Mouse (Mus musculus) myocyte (in vitro differentiated cells): ENCODE results near the gene Med24.
A peak's percentile ranks its signal among the peaks of the same experiment; 100 is the strongest.

Source experiments
- CEBPB ChIP-seq: IDR thresholded peaks from 2 replicates; pipeline ENCODE4 v1.6.1; 2011; ENCODE audit warnings: mild to moderate bottlenecking, moderate library complexity; ENCODE audit not compliant: poor library complexity, insufficient read depth, severe bottlenecking
- E2F4 ChIP-seq: IDR thresholded peaks from one replicate; pipeline ENCODE4 v1.6.1; 2011; ENCODE audit warnings: mild to moderate bottlenecking, control low read depth, moderate library complexity; ENCODE audit not compliant: insufficient read depth
- MAX ChIP-seq: IDR thresholded peaks from one replicate; pipeline ENCODE4 v1.6.1; 2011; ENCODE audit warnings: low read depth, mild to moderate bottlenecking, control low read depth
- MYOD1 ChIP-seq, 3 experiments: IDR thresholded peaks; one replicate each; pipeline ENCODE4 v1.6.1; 2011; ENCODE audit warnings: control low read depth in 2 of 3, low read depth in 2 of 3, mild to moderate bottlenecking in 2 of 3, moderate library complexity in 1 of 3; ENCODE audit not compliant: insufficient read length in 2 of 3, control insufficient read depth in 1 of 3
- MYOG ChIP-seq, 3 experiments: IDR thresholded peaks; one replicate each; pipeline ENCODE4 v1.6.1; 2011; ENCODE audit warnings: control low read depth in 2 of 3, low read depth in 2 of 3, mild to moderate bottlenecking in 2 of 3; ENCODE audit not compliant: insufficient read length in 2 of 3, control insufficient read depth in 1 of 3, insufficient read depth in 1 of 3
- POLR2A ChIP-seq: IDR thresholded peaks from one replicate; pipeline ENCODE4 v1.6.1; 2011; ENCODE audit warnings: low read depth, mild to moderate bottlenecking, control low read depth, moderate library complexity; ENCODE audit not compliant: insufficient read length
- POLR2AphosphoS2 ChIP-seq: IDR thresholded peaks from one replicate; pipeline ENCODE4 v1.6.1; 2011; ENCODE audit warnings: low read depth, control low read depth; ENCODE audit not compliant: insufficient read length
- REST ChIP-seq: IDR thresholded peaks from one replicate; pipeline ENCODE4 v1.6.1; 2011; ENCODE audit warnings: mild to moderate bottlenecking, control low read depth, moderate library complexity; ENCODE audit not compliant: insufficient read depth, insufficient read length
- TCF12 ChIP-seq: IDR thresholded peaks from one replicate; pipeline ENCODE4 v1.6.1; 2011; ENCODE audit warnings: mild to moderate bottlenecking, control low read depth; ENCODE audit not compliant: poor library complexity, insufficient read depth, severe bottlenecking
- USF1 ChIP-seq: IDR thresholded peaks from one replicate; pipeline ENCODE4 v1.6.1; 2011; ENCODE audit warnings: low read depth, mild to moderate bottlenecking, control low read depth, moderate library complexity

DNA sequence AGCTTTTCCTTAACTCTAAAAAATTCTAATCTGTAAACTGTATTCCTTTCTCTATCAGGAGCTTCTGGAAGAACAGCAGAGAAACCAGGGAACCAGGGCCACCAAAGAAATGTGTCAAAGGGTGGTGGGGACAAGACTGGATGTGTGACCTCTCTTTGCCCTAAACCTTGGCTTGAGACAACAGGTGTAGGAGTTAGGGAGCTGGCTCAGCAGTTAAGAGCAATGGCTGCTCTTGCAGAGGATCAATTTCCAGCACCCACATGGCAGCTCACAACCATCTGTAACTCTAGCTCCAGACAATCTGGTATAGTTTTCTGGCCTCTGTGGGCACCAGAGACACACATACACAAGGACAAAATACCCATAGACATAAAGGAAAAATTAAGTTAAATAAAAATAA is 48.7 kb upstream of the Med24 start:
- TF ChIP-seq CEBPB (no peak), E2F4 (no peak), POLR2AphosphoS2 (no peak), MAX (no peak), TCF12 (no peak), POLR2A (no peak), MYOG (IDR thresholded peaks at IDR 0.05; ENCODE audit: control insufficient read depth in 1 of 3, insufficient read depth in 1 of 3, insufficient read length in 2 of 3, low read depth in 2 of 3) (peak in 1 of 3 experiments; percentile 23), USF1 (no peak), REST (no peak), MYOD1 (IDR thresholded peaks at IDR 0.05; ENCODE audit: control insufficient read depth in 1 of 3, insufficient read length in 2 of 3, low read depth in 2 of 3) (peak in 2 of 3 experiments; percentile 36 to 59)
